Mouse (Mus musculus) c-Kit-positive CD71-negative TER-119-negative erythroid progenitor cells, embryonic 14.5 days (primary cell): Measurements from ENCODE around the gene Uqcrq.

Experiments used
- DNase-seq: peaks from one replicate; pipeline ENCODE4 v3.0.0-alpha.2; 2013; ENCODE audit warnings: low read depth

Uqcrq gene

GRCm38 (mm10) chr11:53430670-53431346 is at the start of gene Uqcrq, which contains the start of gene Gdf9:
Gene Uqcrq, minus strand, starts transcription at chr11:53430831.
Gene Gdf9, plus strand, starts transcription at chr11:53431023.
- peak; percentile 99 for DNase-seq

- no peak for DNase-seq
These were observed 49.2 kb upstream of the Uqcrq start, which contains the start of the genes Gm9945 and Sowaha for GRCm38 (mm10) chr11:53479783-53480301. Gene Gm9945, plus strand, starts transcription at chr11:53480166. Gene Sowaha, minus strand, starts transcription at chr11:53480274.

GRCm38 (mm10) chr11:53479171-53479782 is 48.6 kb upstream of the Uqcrq start:
- DNase-seq: no peak

- DNase-seq: no peak
These were observed 47.9 kb upstream of the Uqcrq start for GRCm38 (mm10) chr11:53478383-53479170.

- no peak for DNase-seq
These were observed 47.2 kb upstream of the Uqcrq start for GRCm38 (mm10) chr11:53477833-53478232.

- no peak for DNase-seq
These were observed 45.0 kb upstream of the Uqcrq start for GRCm38 (mm10) chr11:53475620-53476019.

- no peak for DNase-seq
These were observed 42.1 kb upstream of the Uqcrq start for GRCm38 (mm10) chr11:53472709-53473108.

GRCm38 (mm10) chr11:53469968-53470695 is 39.5 kb upstream of the Uqcrq start, which contains the start of gene Gm9837:
Gene Gm9837, minus strand, starts transcription at chr11:53470479.
- peak; percentile 88 for DNase-seq

- no peak for DNase-seq
These were observed 38.8 kb upstream of the Uqcrq start for GRCm38 (mm10) chr11:53469294-53469967.

- DNase-seq: no peak
These were observed 35.8 kb upstream of the Uqcrq start for GRCm38 (mm10) chr11:53466231-53466971.

GRCm38 (mm10) chr11:53463551-53464424 is 33.2 kb upstream of the Uqcrq start:
- no peak for DNase-seq

- no peak for DNase-seq
These were observed 31.1 kb upstream of the Uqcrq start for GRCm38 (mm10) chr11:53461727-53462126.

- no peak for DNase-seq
These were observed 29.6 kb upstream of the Uqcrq start for GRCm38 (mm10) chr11:53460192-53460591.

GRCm38 (mm10) chr11:53458996-53459395 is 28.4 kb upstream of the Uqcrq start:
- DNase-seq: no peak

GRCm38 (mm10) chr11:53457372-53457954 is 26.8 kb upstream of the Uqcrq start:
- no peak for DNase-seq

GRCm38 (mm10) chr11:53456474-53457371 is 26.1 kb upstream of the Uqcrq start, which contains the start of the genes Gm10447 and Shroom1:
Gene Gm10447, minus strand, starts transcription at chr11:53457110.
Gene Shroom1, plus strand, starts transcription at chr11:53457205.
- no peak for DNase-seq

- no peak for DNase-seq
These were observed 22.4 kb upstream of the Uqcrq start for GRCm38 (mm10) chr11:53453031-53453430.

GRCm38 (mm10) chr11:53452396-53452795 is 21.8 kb upstream of the Uqcrq start:
- DNase-seq: no peak
